Mouse (Mus musculus) spleen, postnatal 0 days (tissue): Measurements from ENCODE around the gene Vmn2r92. TPM values are rescaled to one million over a fixed set of nuclear protein-coding genes. Genes with fewer than 3 reads are reported as not detected.

Experiments
- polyA plus RNA-seq: library from polyadenylated mRNA; unstranded; fragments of >200 nt; fragmentation: Nextera tagmentation; extraction: Ambion mirVana; gene quantifications from 2 replicates; pipeline ENCODE4 v1.2.1, GENCODE M21; 2015

Vmn2r92 gene
- not detected in 2 replicates for polyA plus RNA-seq

GRCm38 (mm10) chr17:18151587-18151986, at the start of gene Vmn2r92:
Gene Vmn2r92, plus strand, starts transcription at chr17:18151887.

Other genes starting within 250 kb of the Vmn2r92 start
- gene Fpr-rs4, start 130.2 kb upstream of the Vmn2r92 start, polyA plus RNA-seq: not detected in 2 replicates
- gene Vmn2r124, start 102.5 kb upstream of the Vmn2r92 start, polyA plus RNA-seq: not detected in 2 replicates
- gene Vmn2r91, start 66.9 kb upstream of the Vmn2r92 start, polyA plus RNA-seq: not detected in 2 replicates
- not detected in 2 replicates for gene Vmn2r94, start 125.9 kb downstream of the Vmn2r92 start, polyA plus RNA-seq
- gene Vmn2r93, start 146.2 kb downstream of the Vmn2r92 start, polyA plus RNA-seq: not detected in 2 replicates